In genomic region chr11:43425824-43426413, GRCm38 (mm10) we compare ENCODE assay signal across 8 mouse cellular contexts. TPM values are rescaled to one million over a fixed set of nuclear protein-coding genes. Genes with fewer than 3 reads are reported as not detected.
DNase-seq lines count a peak whose midpoint lies in the region; ATAC-seq lines count a peak whose summit lies in the region.

TSS of gene Pttg1 (minus strand) at chr11:43426251.

- peak within 1 kb of the TSS; percentile 53 for H3K4me2 ChIP-seq in hindbrain, embryonic 12.5 days (replicated peaks)

- no peaks in the 10 kb centered on the region for H3K27me3 ChIP-seq in hindbrain, embryonic 12.5 days

- WGBS in hindbrain, embryonic 12.5 days: 4% methylated on average over 27 of the region's 27 CpGs

- H3K9ac ChIP-seq in hindbrain, embryonic 12.5 days: peak within 1 kb of the TSS; percentile 63

- DNase-seq in NIH3T3 (ENCODE audit: low read depth): peak; percentile 91
- peak; percentile 76 to 81 for DNase-seq in cerebellum, postnatal 10 days
- DNase-seq in frontal cortex, postnatal 10 days (ENCODE audit: low spot score in 2 of 2): peak; percentile 38 to 65
- peak; percentile 40 to 71 for DNase-seq in layer of hippocampus, postnatal 14 days (ENCODE audit: low spot score in 2 of 2)
- peak; percentile 90 for DNase-seq in lung, postnatal 25 days (ENCODE audit: low spot score)
- peak; percentile 84 for DNase-seq in retina, embryonic 14.5 days (ENCODE audit: low spot score)
- peak; percentile 85 for DNase-seq in thymus, postnatal 4 days

- H3K36me3 ChIP-seq in hindbrain, embryonic 12.5 days: 0 out of 2 replicates have a peak, but pooled peaks cover 5% of the 10 kb centered on the region

- peak; percentile 97 for ATAC-seq in hindbrain, embryonic 12.5 days (ENCODE audit: low FRiP score)

- peaks cover 3% of the 10 kb centered on the region; the same call in 1 of the 2 replicates for H3K4me1 ChIP-seq in hindbrain, embryonic 12.5 days

- H3K4me3 ChIP-seq in hindbrain, embryonic 12.5 days: peak within 1 kb of the TSS; percentile 52

- H3K9me3 ChIP-seq in hindbrain, embryonic 12.5 days (replicated peaks): no peaks in the 10 kb centered on the region

- no peak within 1 kb of the TSS for H3K27ac ChIP-seq in hindbrain, embryonic 12.5 days

RNA-seq across cellular contexts. Expression of gene Pttg1, which starts in this region (rescaled TPM):
- polyA plus RNA-seq in hindbrain, embryonic 12.5 days (2016; fragmentation: Nextera tagmentation; extraction: Ambion mirVana): 69.8 and 85.6 TPM in 2 replicates
- total RNA-seq in layer of hippocampus, postnatal 14 days (2021): 10 to 100 TPM; 21.2 to 24.3 TPM
